Mouse (Mus musculus): ENCODE data around the gene Rab11fip3. TPM values are rescaled to one million over a fixed set of nuclear protein-coding genes. Genes with fewer than 3 reads are reported as not detected.

Gene Rab11fip3
- polyA plus RNA-seq, 1 experiment: 82.9 TPM

DNA sequence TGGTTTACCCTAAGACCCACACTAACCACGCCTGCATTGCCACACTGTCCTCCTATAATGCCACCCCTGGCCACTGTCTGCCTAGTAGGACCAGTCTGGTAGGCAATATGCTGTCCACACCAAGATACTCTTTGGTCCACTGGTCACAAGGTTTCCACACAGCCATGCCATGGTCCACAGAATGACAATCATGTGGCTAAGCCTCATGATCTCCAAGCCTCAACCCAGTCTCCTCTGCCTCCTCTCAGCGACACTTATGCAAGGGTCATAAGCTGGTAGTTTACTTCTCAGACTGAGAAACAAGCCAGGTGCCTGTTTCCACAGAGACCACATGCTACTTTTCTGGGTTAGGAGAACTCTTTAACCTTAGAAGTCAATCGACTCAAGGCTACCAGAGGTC lies 86.4 kb downstream of the Rab11fip3 start:
- Histone ChIP-seq H3K4me3 (replicated peaks; ENCODE audit: insufficient read depth, low read depth, low read length) (no peak overlapping the region), H3K4me1 (ENCODE audit: control insufficient read depth, insufficient read depth, low read length) (peaks cover 46% of the 10 kb centered on the region), H3K27ac (ENCODE audit: insufficient read depth, low read length) (no peak overlapping the region), H3K27me3 (ENCODE audit: control insufficient read depth, insufficient read depth, low read length) (no peaks in the 10 kb centered on the region)
- TF ChIP-seq POLR2A (IDR thresholded peaks at IDR 0.05; ENCODE audit: borderline replicate concordance, insufficient read depth, low read length) (no peak), CTCF (IDR thresholded peaks at IDR 0.05; ENCODE audit: borderline replicate concordance, insufficient read depth, low read depth, low read length) (no peak)
- 92% methylated on average over 3 of the region's 3 CpGs for whole genome bisulfite sequencing
- no peak for DNase-seq

DNA sequence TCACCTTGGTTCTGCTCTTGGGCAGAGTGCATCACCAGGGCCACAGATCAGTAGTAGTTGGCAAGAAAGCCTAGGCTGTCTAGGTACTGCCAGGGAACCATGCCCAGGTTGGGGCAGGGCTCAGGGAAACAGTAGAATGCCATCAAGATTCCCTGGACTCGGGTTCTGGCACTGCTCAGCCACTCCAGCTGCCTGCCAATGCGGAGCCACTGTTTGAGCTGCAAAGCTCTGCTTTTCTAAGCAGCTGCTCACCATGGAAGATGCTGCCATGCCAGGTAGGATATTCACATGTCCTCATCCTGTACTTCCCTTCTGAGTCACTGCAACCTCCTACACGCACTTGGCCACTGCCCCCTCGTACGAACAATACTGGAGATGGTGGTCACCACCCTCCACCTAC lies 88.5 kb downstream of the Rab11fip3 start:
- H3K27me3 ChIP-seq (ENCODE audit: control insufficient read depth, insufficient read depth, low read length): no peaks in the 10 kb centered on the region
- H3K4me3 ChIP-seq (replicated peaks; ENCODE audit: insufficient read depth, low read depth, low read length): peak overlapping the region; percentile 17
- H3K4me1 ChIP-seq (ENCODE audit: control insufficient read depth, insufficient read depth, low read length): peaks cover 49% of the 10 kb centered on the region
- WGBS: 9% methylated on average over 5 of the region's 5 CpGs
- H3K27ac ChIP-seq (ENCODE audit: insufficient read depth, low read length): peak overlapping the region; percentile 82
- TF ChIP-seq CTCF (IDR thresholded peaks at IDR 0.05; ENCODE audit: borderline replicate concordance, insufficient read depth, low read depth, low read length) (no peak), POLR2A (IDR thresholded peaks at IDR 0.05; ENCODE audit: borderline replicate concordance, insufficient read depth, low read length) (no peak)
- peak; percentile 76 to 87 for DNase-seq

DNA sequence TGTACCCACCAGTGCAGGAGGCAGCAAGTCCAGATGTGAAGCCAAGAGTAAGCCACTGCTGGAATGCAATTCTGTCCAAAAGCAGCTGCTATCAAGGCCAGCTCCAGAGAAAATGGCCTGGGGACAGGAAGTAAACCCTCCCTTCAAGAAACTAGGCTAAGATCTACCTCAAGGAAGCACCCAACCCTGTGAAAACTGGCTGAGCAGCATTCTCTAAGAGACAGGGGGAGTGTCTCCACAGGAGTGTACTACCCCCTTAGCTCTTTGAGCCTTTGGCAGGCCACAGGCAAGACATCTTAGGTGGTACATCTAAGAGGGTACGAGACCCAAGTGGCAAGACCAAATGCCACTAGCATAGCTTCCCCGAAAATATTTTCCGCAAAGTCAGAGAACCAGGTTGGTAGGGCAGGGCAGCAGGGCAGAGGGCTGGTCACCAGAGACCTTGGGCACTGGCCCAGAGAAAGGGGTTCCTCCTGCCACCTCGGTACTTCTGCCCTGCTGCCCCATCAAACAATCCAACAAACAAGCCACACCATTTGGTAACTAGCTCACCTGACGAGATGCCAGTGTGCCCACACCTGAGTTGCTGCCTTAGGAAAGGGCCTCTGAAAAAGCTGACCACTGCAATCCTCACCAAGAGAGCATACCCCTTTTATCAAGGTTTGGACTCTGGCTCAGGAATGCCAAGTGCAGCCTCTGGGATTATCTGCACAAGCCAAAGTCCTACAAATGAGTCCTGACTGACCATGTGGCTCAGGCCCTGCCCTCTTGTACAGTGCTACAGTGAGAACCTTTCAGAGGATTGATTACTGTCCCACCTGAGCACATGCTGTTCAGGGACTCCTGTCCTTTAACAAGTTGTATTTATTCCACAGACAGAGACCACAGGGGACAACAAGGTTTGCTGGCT lies 89.3 kb downstream of the Rab11fip3 start:
- Histone ChIP-seq H3K27ac (ENCODE audit: insufficient read depth, low read length) (peak overlapping the region; percentile 19), H3K27me3 (ENCODE audit: control insufficient read depth, insufficient read depth, low read length) (no peaks in the 10 kb centered on the region), H3K4me3 (replicated peaks; ENCODE audit: insufficient read depth, low read depth, low read length) (no peak overlapping the region), H3K4me1 (ENCODE audit: control insufficient read depth, insufficient read depth, low read length) (peaks cover 49% of the 10 kb centered on the region)
- 49% methylated on average over 5 of the region's 5 CpGs for WGBS
- no peak for TF ChIP-seq CTCF (IDR thresholded peaks at IDR 0.05; ENCODE audit: borderline replicate concordance, insufficient read depth, low read depth, low read length)
- TF ChIP-seq POLR2A (IDR thresholded peaks at IDR 0.05; ENCODE audit: borderline replicate concordance, insufficient read depth, low read length): no peak
- DNase-seq: no peak

DNA sequence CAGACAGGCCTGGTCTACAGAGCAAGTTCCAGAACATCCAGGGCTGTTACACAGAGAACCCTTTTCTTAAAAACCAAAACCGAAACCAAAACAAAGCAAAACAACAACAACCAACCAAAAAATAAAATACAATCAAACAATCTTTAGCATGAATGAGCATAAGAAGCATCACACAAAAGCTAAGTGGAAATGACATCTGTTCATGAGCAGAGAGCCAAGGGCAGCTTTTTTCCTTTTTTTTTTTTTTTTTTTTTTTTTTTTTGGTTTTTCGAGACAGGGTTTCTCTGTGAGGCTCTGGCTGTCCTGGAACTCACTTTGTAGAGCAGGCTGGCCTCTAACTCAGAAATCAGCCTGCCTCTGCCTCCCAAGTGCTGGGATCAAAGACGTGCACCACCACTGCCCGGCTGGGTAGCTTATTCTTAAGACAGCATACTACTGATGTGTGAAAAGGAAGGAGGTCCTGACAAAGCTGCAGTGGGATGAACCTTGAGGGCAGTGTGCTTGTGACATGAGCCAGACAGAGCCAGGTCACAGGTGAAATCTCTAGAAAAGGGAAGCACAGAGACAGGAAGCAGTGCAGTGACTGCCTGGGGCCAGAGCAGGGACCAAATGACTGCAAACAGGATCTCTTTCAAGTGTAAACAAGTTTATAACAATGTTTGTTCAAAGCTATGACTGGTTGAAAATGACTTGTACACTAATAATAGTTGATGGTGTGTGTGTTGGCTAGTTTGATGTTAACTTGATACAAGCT lies 98.2 kb downstream of the Rab11fip3 start:
- DNase-seq: no peak
- no peak overlapping the region for H3K4me3 ChIP-seq (replicated peaks; ENCODE audit: insufficient read depth, low read depth, low read length)
- 49% methylated on average over 4 of the region's 4 CpGs for WGBS
- H3K4me1 ChIP-seq (ENCODE audit: control insufficient read depth, insufficient read depth, low read length): peaks cover 31% of the 10 kb centered on the region
- no peaks in the 10 kb centered on the region for H3K27me3 ChIP-seq (ENCODE audit: control insufficient read depth, insufficient read depth, low read length)
- no peak for TF ChIP-seq POLR2A (IDR thresholded peaks at IDR 0.05; ENCODE audit: borderline replicate concordance, insufficient read depth, low read length)
- TF ChIP-seq CTCF (IDR thresholded peaks at IDR 0.05; ENCODE audit: borderline replicate concordance, insufficient read depth, low read depth, low read length): no peak
- H3K27ac ChIP-seq (ENCODE audit: insufficient read depth, low read length): peak overlapping the region; percentile 52

GRCm38 (mm10) chr17:25970448-25970847 lies 98.9 kb downstream of the Rab11fip3 start:
- WGBS: 20% methylated on average over 9 of the region's 9 CpGs
- H3K27ac ChIP-seq (ENCODE audit: insufficient read depth, low read length): peak overlapping the region; percentile 51
- H3K4me1 ChIP-seq (ENCODE audit: control insufficient read depth, insufficient read depth, low read length): peaks cover 31% of the 10 kb centered on the region
- H3K27me3 ChIP-seq (ENCODE audit: control insufficient read depth, insufficient read depth, low read length): no peaks in the 10 kb centered on the region
- H3K4me3 ChIP-seq (replicated peaks; ENCODE audit: insufficient read depth, low read depth, low read length): no peak overlapping the region
- TF ChIP-seq POLR2A (IDR thresholded peaks at IDR 0.05; ENCODE audit: borderline replicate concordance, insufficient read depth, low read length) (no peak), CTCF (IDR thresholded peaks at IDR 0.05; ENCODE audit: borderline replicate concordance, insufficient read depth, low read depth, low read length) (no peak)
- DNase-seq: peak; percentile 51 to 63

- no peak for DNase-seq
- WGBS: 58% methylated on average over 1 of the region's 1 CpGs
- peak overlapping the region; percentile 40 for H3K27ac ChIP-seq (ENCODE audit: insufficient read depth, low read length)
These were observed 101.2 kb downstream of the Rab11fip3 start for GRCm38 (mm10) chr17:25968176-25968575.

DNA sequence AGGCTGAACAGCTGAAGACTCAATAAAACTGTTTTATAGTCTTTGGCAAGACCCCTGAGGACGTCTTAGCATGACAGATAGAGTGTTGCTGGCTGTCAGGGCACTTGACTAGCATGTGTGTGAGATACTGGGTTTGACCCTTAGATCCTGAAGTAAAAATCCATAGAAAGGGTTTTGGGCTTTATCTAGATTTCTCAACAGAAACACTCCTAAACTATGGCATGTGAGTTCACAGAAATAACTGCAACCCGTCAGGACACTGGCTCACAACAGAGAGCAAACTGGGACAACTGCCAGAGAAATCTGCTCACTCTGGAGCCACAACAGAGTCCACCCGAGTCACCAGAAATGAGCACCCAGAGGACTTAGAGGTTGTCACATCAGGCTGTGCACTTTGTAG lies 101.7 kb downstream of the Rab11fip3 start:
- H3K4me3 ChIP-seq (replicated peaks; ENCODE audit: insufficient read depth, low read depth, low read length): no peak overlapping the region
- TF ChIP-seq POLR2A (IDR thresholded peaks at IDR 0.05; ENCODE audit: borderline replicate concordance, insufficient read depth, low read length) (no peak), CTCF (IDR thresholded peaks at IDR 0.05; ENCODE audit: borderline replicate concordance, insufficient read depth, low read depth, low read length) (no peak)
- peak overlapping the region; percentile 72 for H3K27ac ChIP-seq (ENCODE audit: insufficient read depth, low read length)
- H3K4me1 ChIP-seq (ENCODE audit: control insufficient read depth, insufficient read depth, low read length): peaks cover 59% of the 10 kb centered on the region
- DNase-seq: peak in 1 of 2 experiments; percentile 77
- WGBS: 13% methylated on average over 3 of the region's 3 CpGs
- H3K27me3 ChIP-seq (ENCODE audit: control insufficient read depth, insufficient read depth, low read length): no peaks in the 10 kb centered on the region

More at GRCm38 (mm10) chr17:25968176-25968575, 101.2 kb downstream of the Rab11fip3 start:
- H3K4me3 ChIP-seq (replicated peaks; ENCODE audit: insufficient read depth, low read depth, low read length): no peak overlapping the region
- H3K27me3 ChIP-seq (ENCODE audit: control insufficient read depth, insufficient read depth, low read length): no peaks in the 10 kb centered on the region
- peaks cover 54% of the 10 kb centered on the region for H3K4me1 ChIP-seq (ENCODE audit: control insufficient read depth, insufficient read depth, low read length)
- TF ChIP-seq POLR2A (IDR thresholded peaks at IDR 0.05; ENCODE audit: borderline replicate concordance, insufficient read depth, low read length): no peak
- no peak for TF ChIP-seq CTCF (IDR thresholded peaks at IDR 0.05; ENCODE audit: borderline replicate concordance, insufficient read depth, low read depth, low read length)
